In the genomic region with DNA sequence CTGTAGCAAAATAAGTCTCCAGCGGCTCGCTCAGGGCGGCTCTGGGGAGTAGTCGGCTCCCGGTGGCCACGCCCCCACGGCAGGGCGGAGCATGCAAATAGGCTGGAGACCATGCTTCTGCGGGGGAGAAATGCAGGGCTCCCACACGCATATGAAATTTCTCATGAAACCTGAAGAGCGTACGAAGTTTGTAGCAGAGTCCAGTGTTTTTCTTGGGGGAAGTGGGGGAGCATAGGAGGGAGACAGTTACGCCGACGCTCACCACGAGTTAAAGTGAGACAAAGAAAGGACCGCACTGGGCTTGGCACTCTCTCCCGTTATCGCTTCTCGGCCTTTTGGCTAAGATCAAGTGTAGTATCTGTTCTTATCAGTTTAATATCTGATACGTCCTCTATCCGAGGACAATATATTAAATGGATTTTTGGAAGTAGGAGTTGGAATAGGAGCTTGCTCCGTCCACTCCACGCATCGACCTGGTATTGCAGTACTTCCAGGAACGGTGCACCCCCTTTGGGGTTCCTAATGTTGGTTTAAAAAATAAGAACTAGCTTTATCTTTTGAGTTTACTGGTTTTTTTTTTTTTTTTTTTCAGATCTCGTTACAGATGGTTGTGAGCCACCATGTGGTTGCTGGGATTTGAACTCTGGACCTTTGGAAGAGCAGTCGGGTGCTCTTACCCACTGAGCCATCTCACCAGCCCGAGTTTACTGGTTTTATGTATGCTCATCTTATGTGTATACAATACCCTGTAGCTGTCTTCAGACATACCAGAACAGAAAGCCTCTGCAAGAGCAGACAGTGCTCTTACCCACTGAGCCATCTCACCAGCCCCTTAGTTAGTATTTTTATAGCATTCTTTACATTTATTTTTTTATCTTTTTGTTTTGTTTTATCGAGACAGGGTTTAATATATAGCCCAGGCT, we compare ENCODE assay signal across 8 mouse cellular contexts. TPM values are rescaled to one million over a fixed set of nuclear protein-coding genes. Genes with fewer than 3 reads are reported as not detected.
A peak's percentile ranks its signal among the peaks of the same experiment; 100 is the strongest.
DNase-seq lines count a peak whose midpoint lies in the region; ATAC-seq and TF ChIP-seq lines count a peak whose summit lies in the region.
"Not testable (repeated sequence)": the region's sequence is repeated elsewhere in the genome, so short reads cannot be mapped to it uniquely, and the experiment has no call there.

No protein-coding gene starts in this region.

- H3K4me1 ChIP-seq in brown adipose tissue, adult 24 weeks (ENCODE audit: control insufficient read depth, insufficient read depth, insufficient read length, low read length); heart, embryonic 15.5 days (replicated peaks); kidney, postnatal 0 days (replicated peaks; ENCODE audit: insufficient read depth, low read length); liver, embryonic 16.5 days (ENCODE audit: control insufficient read depth, low read depth, low read length); neural tube, embryonic 11.5 days (ENCODE audit: control insufficient read depth, insufficient read depth, low read length); stomach, embryonic 16.5 days (ENCODE audit: control insufficient read depth, insufficient read depth, low read length): not testable (repeated sequence)

- H3K36me3 ChIP-seq in heart, embryonic 15.5 days; kidney, postnatal 0 days (ENCODE audit: insufficient read depth, low read length); liver, embryonic 16.5 days (ENCODE audit: control insufficient read depth, insufficient read depth); neural tube, embryonic 11.5 days (ENCODE audit: control insufficient read depth, insufficient read depth, low read length); stomach, embryonic 16.5 days (ENCODE audit: control insufficient read depth, insufficient read depth, low read length): not testable (repeated sequence)

- peak; percentile 91 for ATAC-seq in CD4-positive, CD25-positive, alpha-beta regulatory T cell, adult 4 months
- ATAC-seq in erythroblast, adult 5-6 weeks (replicated peaks; ENCODE audit: low FRiP score, poor library complexity, severe bottlenecking), result peak; percentile 98
- not testable (repeated sequence) for ATAC-seq in heart, embryonic 15.5 days (replicated peaks; ENCODE audit: insufficient number of reproducible peaks, insufficient read depth, low FRiP score, low read depth)
- ATAC-seq in kidney, postnatal 0 days (replicated peaks; ENCODE audit: low FRiP score, low read depth), result peak; percentile 65; the same call in 1 of the 2 replicates
- ATAC-seq in liver, embryonic 16.5 days (ENCODE audit: low read depth), result peak; percentile 81
- peak; percentile 71; the same call in 1 of the 2 replicates for ATAC-seq in neural tube, embryonic 11.5 days (ENCODE audit: insufficient read depth, low FRiP score, low TSS enrichment)
- ATAC-seq in stomach, embryonic 16.5 days (ENCODE audit: insufficient read depth, low FRiP score), result peak; percentile 81

- H3K9ac ChIP-seq in heart, embryonic 15.5 days, result peak overlapping the region; percentile 44; the same call in 1 of the 2 replicates
- H3K9ac ChIP-seq in kidney, postnatal 0 days (ENCODE audit: low read depth, low read length); liver, embryonic 16.5 days (ENCODE audit: low read depth, low read length): not testable (repeated sequence)
- peak overlapping the region; percentile 52; the same call in 1 of the 2 replicates for H3K9ac ChIP-seq in neural tube, embryonic 11.5 days (ENCODE audit: low read length)
- H3K9ac ChIP-seq in stomach, embryonic 16.5 days (ENCODE audit: low read length), result peak overlapping the region; percentile 32; the same call in 1 of the 2 replicates

- not testable (repeated sequence) for H3K27ac ChIP-seq in brown adipose tissue, adult 24 weeks (replicated peaks; ENCODE audit: low read depth, low read length)
- 0 out of 2 replicates have a peak overlapping the region, but pooled peaks have one; percentile 28 for H3K27ac ChIP-seq in heart, embryonic 15.5 days
- H3K27ac ChIP-seq in kidney, postnatal 0 days, result 0 out of 2 replicates have a peak overlapping the region, but pooled peaks have one; percentile 42
- peak overlapping the region; percentile 78 for H3K27ac ChIP-seq in liver, embryonic 16.5 days (ENCODE audit: low read length)
- peak overlapping the region; percentile 56; the same call in 1 of the 2 replicates for H3K27ac ChIP-seq in neural tube, embryonic 11.5 days (ENCODE audit: low read depth, low read length)
- H3K27ac ChIP-seq in stomach, embryonic 16.5 days (ENCODE audit: low read length), result peak overlapping the region; percentile 57; the same call in 1 of the 2 replicates

- not testable (repeated sequence) for TF ChIP-seq CTCF in kidney, postnatal 0 days (IDR thresholded peaks at IDR 0.05; ENCODE audit: low read depth)

- peak overlapping the region; percentile 59 for H3K4me2 ChIP-seq in heart, embryonic 15.5 days
- peak overlapping the region; percentile 55 for H3K4me2 ChIP-seq in kidney, postnatal 0 days (ENCODE audit: low read length)
- H3K4me2 ChIP-seq in liver, embryonic 16.5 days (ENCODE audit: low read depth, low read length), result peak overlapping the region; percentile 58
- H3K4me2 ChIP-seq in neural tube, embryonic 11.5 days (ENCODE audit: low read depth), result peak overlapping the region; percentile 33
- H3K4me2 ChIP-seq in stomach, embryonic 16.5 days (ENCODE audit: low read depth, low read length), result peak overlapping the region; percentile 43

- not testable (repeated sequence) for H3K27me3 ChIP-seq in heart, embryonic 15.5 days; kidney, postnatal 0 days (ENCODE audit: insufficient read depth, low read length); liver, embryonic 16.5 days (ENCODE audit: control insufficient read depth, insufficient read depth, low read depth, low read length); neural tube, embryonic 11.5 days (ENCODE audit: control insufficient read depth, insufficient read depth, low read length); stomach, embryonic 16.5 days (ENCODE audit: control insufficient read depth, insufficient read depth, low read length)

- peak overlapping the region; percentile 63 for H3K4me3 ChIP-seq in brown adipose tissue, adult 24 weeks (ENCODE audit: insufficient read depth, low read depth, low read length)
- peak overlapping the region; percentile 37 for H3K4me3 ChIP-seq in heart, embryonic 15.5 days
- 0 out of 2 replicates have a peak overlapping the region, but pooled peaks have one; percentile 18 for H3K4me3 ChIP-seq in kidney, postnatal 0 days (replicated peaks; ENCODE audit: low read depth, low read length)
- H3K4me3 ChIP-seq in liver, embryonic 16.5 days (ENCODE audit: low read depth, low read length), result peak overlapping the region; percentile 42
- peak overlapping the region; percentile 23 for H3K4me3 ChIP-seq in neural tube, embryonic 11.5 days (ENCODE audit: low read depth, low read length)
- peak overlapping the region; percentile 28 for H3K4me3 ChIP-seq in stomach, embryonic 16.5 days (replicated peaks; ENCODE audit: low read length)

- not testable (repeated sequence) for H3K9me3 ChIP-seq in heart, embryonic 15.5 days (replicated peaks); kidney, postnatal 0 days (replicated peaks; ENCODE audit: low read length); liver, embryonic 16.5 days (replicated peaks; ENCODE audit: control insufficient read depth, low read length); neural tube, embryonic 11.5 days (ENCODE audit: control insufficient read depth, low read length); stomach, embryonic 16.5 days (replicated peaks; ENCODE audit: control insufficient read depth, low read length)

- peak; percentile 79 for DNase-seq in kidney, postnatal 0 days (ENCODE audit: low spot score)
- peak; percentile 87 for DNase-seq in neural tube, embryonic 11.5 days (ENCODE audit: low spot score)

- 2% methylated on average over 30 of the region's 30 CpGs for WGBS in heart, embryonic 15.5 days
- under 1% methylated on average over 30 of the region's 30 CpGs for WGBS in kidney, postnatal 0 days
- under 1% methylated on average over 30 of the region's 30 CpGs for WGBS in liver, embryonic 16.5 days (ENCODE audit: insufficient replicate concordance)
- WGBS in neural tube, embryonic 11.5 days, result 2% methylated on average over 29 of the region's 30 CpGs
- WGBS in stomach, embryonic 16.5 days, result 2% methylated on average over 30 of the region's 30 CpGs

RNA-seq across cellular contexts. Expression of gene Gm11634, which starts 5.7 kb away (rescaled TPM):
- not detected for polyA plus RNA-seq in CD4-positive, CD25-positive, alpha-beta regulatory T cell, adult 4 months (2017; shearing (Covaris generic))
- not detected in 2 replicates for polyA plus RNA-seq in brown adipose tissue, adult 24 weeks (2012; ENCODE audit: insufficient read depth, insufficient read length, missing spikeins)
- not detected in 2 replicates for total RNA-seq in erythroblast, adult 5-6 weeks (2015; ENCODE audit: low replicate concordance)
- not detected in 2 replicates for total RNA-seq in erythroblast, adult 5-6 weeks (2017; ENCODE audit: low replicate concordance)
- polyA plus RNA-seq in heart, embryonic 15.5 days (2015; fragmentation: Nextera tagmentation; extraction: Ambion mirVana), result not detected in 2 replicates
- polyA plus RNA-seq in kidney, postnatal 0 days (2015; fragmentation: Nextera tagmentation; extraction: Ambion mirVana), result 0.37 TPM in 1 of 2 replicates, not detected in the other
- polyA plus RNA-seq in liver, embryonic 16.5 days (2015; fragmentation: Nextera tagmentation; extraction: Ambion mirVana), result 0.15 TPM in 1 of 2 replicates, not detected in the other
- polyA plus RNA-seq in neural tube, embryonic 11.5 days (2014; fragmentation: Nextera tagmentation; extraction: Ambion mirVana), result not detected in 2 replicates
- polyA plus RNA-seq in stomach, embryonic 16.5 days (2015; fragmentation: Nextera tagmentation; extraction: Ambion mirVana), result not detected in 2 replicates

RNA-seq across cellular contexts. Expression of gene Rdm1, which starts 22.2 kb away (rescaled TPM):
- polyA plus RNA-seq in CD4-positive, CD25-positive, alpha-beta regulatory T cell, adult 4 months (2017; shearing (Covaris generic)), result 10 to 100 TPM; 86.2 to 93.4 TPM
- 27.0 and 33.3 TPM in 2 replicates for polyA plus RNA-seq in brown adipose tissue, adult 24 weeks (2012; ENCODE audit: insufficient read depth, insufficient read length, missing spikeins)
- 6.7 and 18.6 TPM in 2 replicates for total RNA-seq in erythroblast, adult 5-6 weeks (2015; ENCODE audit: low replicate concordance)
- 4.6 and 6.2 TPM in 2 replicates for total RNA-seq in erythroblast, adult 5-6 weeks (2017; ENCODE audit: low replicate concordance)
- 45.6 and 46.4 TPM in 2 replicates for polyA plus RNA-seq in heart, embryonic 15.5 days (2015; fragmentation: Nextera tagmentation; extraction: Ambion mirVana)
- polyA plus RNA-seq in kidney, postnatal 0 days (2015; fragmentation: Nextera tagmentation; extraction: Ambion mirVana), result 30.9 and 37.6 TPM in 2 replicates
- 10.1 and 13.2 TPM in 2 replicates for polyA plus RNA-seq in liver, embryonic 16.5 days (2015; fragmentation: Nextera tagmentation; extraction: Ambion mirVana)
- 24.1 and 30.7 TPM in 2 replicates for polyA plus RNA-seq in neural tube, embryonic 11.5 days (2014; fragmentation: Nextera tagmentation; extraction: Ambion mirVana)
- polyA plus RNA-seq in stomach, embryonic 16.5 days (2015; fragmentation: Nextera tagmentation; extraction: Ambion mirVana), result 39.6 and 40.8 TPM in 2 replicates

RNA-seq across cellular contexts. Expression of gene Tmem106a, which starts 22.8 kb away (rescaled TPM):
- 10 to 100 TPM; 10.8 to 15.2 TPM for polyA plus RNA-seq in CD4-positive, CD25-positive, alpha-beta regulatory T cell, adult 4 months (2017; shearing (Covaris generic))
- polyA plus RNA-seq in brown adipose tissue, adult 24 weeks (2012; ENCODE audit: insufficient read depth, insufficient read length, missing spikeins), result 31.8 and 39.5 TPM in 2 replicates
- 6.9 and 16.9 TPM in 2 replicates for total RNA-seq in erythroblast, adult 5-6 weeks (2015; ENCODE audit: low replicate concordance)
- total RNA-seq in erythroblast, adult 5-6 weeks (2017; ENCODE audit: low replicate concordance), result 3.6 and 3.8 TPM in 2 replicates
- 4.8 and 6.8 TPM in 2 replicates for polyA plus RNA-seq in heart, embryonic 15.5 days (2015; fragmentation: Nextera tagmentation; extraction: Ambion mirVana)
- 19.4 and 20.9 TPM in 2 replicates for polyA plus RNA-seq in kidney, postnatal 0 days (2015; fragmentation: Nextera tagmentation; extraction: Ambion mirVana)
- polyA plus RNA-seq in liver, embryonic 16.5 days (2015; fragmentation: Nextera tagmentation; extraction: Ambion mirVana), result 7.4 and 8.0 TPM in 2 replicates
- polyA plus RNA-seq in neural tube, embryonic 11.5 days (2014; fragmentation: Nextera tagmentation; extraction: Ambion mirVana), result 1.6 and 2.5 TPM in 2 replicates
- 10.3 and 12.4 TPM in 2 replicates for polyA plus RNA-seq in stomach, embryonic 16.5 days (2015; fragmentation: Nextera tagmentation; extraction: Ambion mirVana)

RNA-seq across cellular contexts. Expression of gene Nbr1, which starts 52.8 kb away (rescaled TPM):
- polyA plus RNA-seq in CD4-positive, CD25-positive, alpha-beta regulatory T cell, adult 4 months (2017; shearing (Covaris generic)), result 10 to 100 TPM; 70.0 to 88.4 TPM
- 125 and 139 TPM in 2 replicates for polyA plus RNA-seq in brown adipose tissue, adult 24 weeks (2012; ENCODE audit: insufficient read depth, insufficient read length, missing spikeins)
- total RNA-seq in erythroblast, adult 5-6 weeks (2015; ENCODE audit: low replicate concordance), result 128 and 158 TPM in 2 replicates
- total RNA-seq in erythroblast, adult 5-6 weeks (2017; ENCODE audit: low replicate concordance), result 218 and 300 TPM in 2 replicates
- 58.5 and 60.6 TPM in 2 replicates for polyA plus RNA-seq in heart, embryonic 15.5 days (2015; fragmentation: Nextera tagmentation; extraction: Ambion mirVana)
- 62.6 and 63.3 TPM in 2 replicates for polyA plus RNA-seq in kidney, postnatal 0 days (2015; fragmentation: Nextera tagmentation; extraction: Ambion mirVana)
- 46.9 and 52.5 TPM in 2 replicates for polyA plus RNA-seq in liver, embryonic 16.5 days (2015; fragmentation: Nextera tagmentation; extraction: Ambion mirVana)
- polyA plus RNA-seq in neural tube, embryonic 11.5 days (2014; fragmentation: Nextera tagmentation; extraction: Ambion mirVana), result 89.0 and 99.1 TPM in 2 replicates
- 68.7 and 78.4 TPM in 2 replicates for polyA plus RNA-seq in stomach, embryonic 16.5 days (2015; fragmentation: Nextera tagmentation; extraction: Ambion mirVana)

RNA-seq across cellular contexts. Expression of gene Brca1, which starts 53.0 kb away (rescaled TPM):
- 1 to 10 TPM; 3.5 to 4.1 TPM for polyA plus RNA-seq in CD4-positive, CD25-positive, alpha-beta regulatory T cell, adult 4 months (2017; shearing (Covaris generic))
- 0.48 TPM in 1 of 2 replicates, not detected in the other for polyA plus RNA-seq in brown adipose tissue, adult 24 weeks (2012; ENCODE audit: insufficient read depth, insufficient read length, missing spikeins)
- 20.7 and 26.3 TPM in 2 replicates for total RNA-seq in erythroblast, adult 5-6 weeks (2015; ENCODE audit: low replicate concordance)
- 48.9 and 52.9 TPM in 2 replicates for total RNA-seq in erythroblast, adult 5-6 weeks (2017; ENCODE audit: low replicate concordance)
- polyA plus RNA-seq in heart, embryonic 15.5 days (2015; fragmentation: Nextera tagmentation; extraction: Ambion mirVana), result 6.6 TPM in 2 replicates
- 4.2 and 6.3 TPM in 2 replicates for polyA plus RNA-seq in kidney, postnatal 0 days (2015; fragmentation: Nextera tagmentation; extraction: Ambion mirVana)
- 10.5 and 11.3 TPM in 2 replicates for polyA plus RNA-seq in liver, embryonic 16.5 days (2015; fragmentation: Nextera tagmentation; extraction: Ambion mirVana)
- polyA plus RNA-seq in neural tube, embryonic 11.5 days (2014; fragmentation: Nextera tagmentation; extraction: Ambion mirVana), result 20.3 and 20.4 TPM in 2 replicates
- polyA plus RNA-seq in stomach, embryonic 16.5 days (2015; fragmentation: Nextera tagmentation; extraction: Ambion mirVana), result 8.3 and 9.2 TPM in 2 replicates
